Mouse (Mus musculus): ENCODE measurements around the gene Lbh. TPM values are rescaled to one million over a fixed set of nuclear protein-coding genes. Genes with fewer than 3 reads are reported as not detected.
A peak's percentile ranks its signal among the peaks of the same experiment; 100 is the strongest.

Lbh gene
- polyA plus RNA-seq, 1 experiment from 2014 or later = 5.2 TPM

DNA sequence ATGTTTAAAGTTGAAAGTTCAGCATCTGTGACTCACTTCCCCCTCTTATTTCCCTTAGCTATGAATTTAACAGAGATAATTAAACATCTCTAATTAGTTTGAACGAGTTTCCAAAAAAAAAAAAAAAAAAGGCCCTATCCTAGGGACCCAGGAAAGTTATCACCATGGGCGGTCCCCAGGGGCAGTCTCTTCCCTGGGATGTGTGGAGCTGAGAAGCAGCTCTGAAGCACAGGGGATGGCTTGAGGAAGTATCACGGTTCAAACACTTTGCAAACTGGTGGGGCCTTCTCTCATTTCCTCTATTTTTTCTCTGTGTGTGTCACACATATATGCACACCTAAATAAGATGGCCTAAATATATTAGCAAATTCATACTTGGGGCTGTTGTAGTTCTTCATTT, 48.8 kb downstream of the Lbh start:
- Histone ChIP-seq H3K4me3 (replicated peaks) (no peak overlapping the region), H3K4me1 (replicated peaks) (0 out of 2 replicates have a peak, but pooled peaks cover 2% of the 10 kb centered on the region), H3K9me3 (no peaks in the 10 kb centered on the region), H3K4me2 (replicated peaks) (no peak overlapping the region), H3K27me3 (replicated peaks) (no peaks in the 10 kb centered on the region), H3K27ac (no peak overlapping the region), H3K9ac (no peak overlapping the region), H3K36me3 (no peaks in the 10 kb centered on the region)
- 42% methylated on average over 3 of the region's 3 CpGs for WGBS
- ATAC-seq = no peak

DNA sequence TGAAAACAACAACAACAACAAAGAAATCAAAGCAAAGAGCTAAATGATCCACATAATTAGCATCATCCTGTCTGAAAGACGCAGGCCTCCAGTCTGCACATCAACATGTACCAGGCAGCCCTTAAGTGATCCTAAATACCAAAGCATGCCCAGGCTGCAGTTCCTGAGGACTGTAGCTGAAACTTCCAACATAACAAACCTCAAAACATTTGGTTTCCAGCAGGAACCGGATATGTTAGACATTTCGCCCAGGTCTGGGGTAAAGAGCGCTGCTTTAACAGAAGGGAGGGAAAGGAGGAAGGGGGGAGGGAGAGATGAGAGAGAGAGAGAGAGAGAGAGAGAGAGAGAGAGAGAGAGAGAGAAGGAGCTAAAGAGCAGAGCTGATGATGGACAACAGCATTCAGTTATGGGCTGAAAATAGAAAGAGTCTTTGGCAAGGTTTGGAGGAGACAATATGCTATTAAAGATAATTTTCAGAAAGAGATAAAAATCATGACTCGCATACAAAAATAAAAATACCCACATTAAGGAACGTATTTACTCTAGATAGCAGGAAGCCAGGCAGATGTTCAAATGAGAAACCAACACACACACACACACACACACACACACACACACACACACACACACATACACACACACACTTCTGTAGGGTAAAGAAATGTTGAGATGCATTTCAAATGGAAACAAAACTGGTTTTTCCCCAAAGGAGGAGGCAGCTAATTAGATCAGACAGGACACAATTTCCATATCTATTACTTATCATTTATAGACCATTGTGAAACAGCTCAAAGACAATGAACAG, 49.5 kb downstream of the Lbh start:
- Histone ChIP-seq H3K4me2 (replicated peaks) (no peak overlapping the region), H3K27me3 (replicated peaks) (no peaks in the 10 kb centered on the region), H3K4me1 (replicated peaks) (0 out of 2 replicates have a peak, but pooled peaks cover 2% of the 10 kb centered on the region), H3K36me3 (no peaks in the 10 kb centered on the region), H3K9ac (no peak overlapping the region), H3K4me3 (replicated peaks) (no peak overlapping the region), H3K27ac (no peak overlapping the region), H3K9me3 (no peaks in the 10 kb centered on the region)
- 49% methylated on average over 6 of the region's 6 CpGs for WGBS
- ATAC-seq = no peak

DNA sequence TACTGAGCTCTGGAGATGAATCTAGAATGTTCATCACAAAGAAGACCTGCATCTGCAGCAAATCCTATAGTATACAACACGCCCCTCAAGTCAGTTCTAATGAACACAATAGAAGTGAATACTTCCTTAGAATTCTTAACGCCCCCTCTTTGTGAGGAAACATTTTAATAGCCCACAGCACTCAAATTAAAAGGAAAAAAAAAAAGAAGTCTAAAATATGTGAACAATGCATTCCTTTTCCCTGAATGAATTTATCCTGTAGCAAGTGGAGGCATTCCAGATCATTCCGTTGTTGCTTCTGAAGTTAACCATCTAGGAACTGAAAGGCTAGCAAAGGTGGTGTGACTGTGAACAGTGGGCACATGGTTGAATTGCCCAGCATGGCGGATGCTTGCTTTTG, 50.6 kb downstream of the Lbh start:
- ATAC-seq = no peak
- 72% methylated on average over 4 of the region's 4 CpGs for WGBS
- no peaks in the 10 kb centered on the region for H3K27me3 ChIP-seq (replicated peaks)

DNA sequence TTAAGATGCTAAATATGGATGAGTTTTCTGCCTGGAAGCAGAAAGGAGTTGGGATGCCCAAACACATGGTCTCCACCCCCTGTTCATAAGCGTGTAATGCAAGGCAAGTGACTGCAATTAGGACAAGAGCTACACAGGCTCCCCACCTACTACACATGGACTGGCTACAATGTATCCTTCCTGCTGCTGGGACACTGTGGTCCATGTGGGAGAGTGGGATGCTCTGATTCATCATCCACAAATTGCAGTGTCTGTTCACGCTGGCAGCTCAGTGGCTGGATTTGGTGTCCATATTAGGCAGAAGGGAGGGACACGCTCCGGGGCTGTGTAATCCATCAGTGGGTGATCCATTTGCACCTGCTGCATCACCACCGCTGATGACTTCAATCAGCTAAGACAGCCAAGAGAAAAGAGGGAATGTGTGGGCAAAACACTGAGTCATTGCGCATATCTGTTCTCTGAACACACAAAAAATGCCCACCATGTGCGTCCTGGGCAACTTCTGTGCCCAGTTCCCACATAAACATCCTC, 52.6 kb downstream of the Lbh start:
- H3K4me1 ChIP-seq (replicated peaks) = 0 out of 2 replicates have a peak, but pooled peaks cover 2% of the 10 kb centered on the region
- H3K27ac ChIP-seq = no peak overlapping the region
- H3K36me3 ChIP-seq = no peaks in the 10 kb centered on the region
- no peaks in the 10 kb centered on the region for H3K27me3 ChIP-seq (replicated peaks)
- 76% methylated on average over 7 of the region's 7 CpGs for WGBS
- no peaks in the 10 kb centered on the region for H3K9me3 ChIP-seq
- H3K4me3 ChIP-seq (replicated peaks) = no peak overlapping the region
- H3K9ac ChIP-seq = no peak overlapping the region
- ATAC-seq = no peak
- H3K4me2 ChIP-seq (replicated peaks) = no peak overlapping the region

More for the DNA sequence above, 50.6 kb downstream of the Lbh start:
- Histone ChIP-seq H3K27ac (no peak overlapping the region), H3K4me3 (replicated peaks) (no peak overlapping the region), H3K9ac (no peak overlapping the region), H3K4me1 (replicated peaks) (0 out of 2 replicates have a peak, but pooled peaks cover 2% of the 10 kb centered on the region), H3K9me3 (no peaks in the 10 kb centered on the region), H3K4me2 (replicated peaks) (no peak overlapping the region), H3K36me3 (no peaks in the 10 kb centered on the region)

DNA sequence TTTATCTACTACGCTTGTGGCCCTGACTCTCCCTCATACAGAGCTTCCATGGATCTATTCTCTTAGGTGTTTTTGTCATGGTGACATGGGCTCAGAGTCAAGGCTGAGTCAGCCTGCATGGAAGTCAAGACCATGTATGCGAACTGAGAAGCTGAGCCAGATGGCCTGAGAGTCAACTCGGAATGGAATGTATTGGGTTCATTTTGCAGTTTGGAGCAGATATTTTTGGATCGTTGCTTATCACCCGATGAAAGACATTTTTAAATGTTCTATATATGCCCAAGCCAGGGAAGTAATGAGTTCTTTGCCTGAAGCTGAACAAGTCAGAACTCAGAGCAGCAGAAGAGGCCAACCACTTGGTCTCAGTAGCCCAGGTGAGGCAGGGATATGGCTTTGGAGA, 54.9 kb downstream of the Lbh start:
- Histone ChIP-seq H3K9ac (no peak overlapping the region), H3K9me3 (no peaks in the 10 kb centered on the region), H3K27me3 (replicated peaks) (no peaks in the 10 kb centered on the region), H3K4me3 (replicated peaks) (no peak overlapping the region), H3K4me1 (replicated peaks) (0 out of 2 replicates have a peak, but pooled peaks cover 4% of the 10 kb centered on the region), H3K4me2 (replicated peaks) (no peak overlapping the region), H3K36me3 (no peaks in the 10 kb centered on the region), H3K27ac (no peak overlapping the region)
- 92% methylated on average over 5 of the region's 5 CpGs for WGBS
- no peak for ATAC-seq

DNA sequence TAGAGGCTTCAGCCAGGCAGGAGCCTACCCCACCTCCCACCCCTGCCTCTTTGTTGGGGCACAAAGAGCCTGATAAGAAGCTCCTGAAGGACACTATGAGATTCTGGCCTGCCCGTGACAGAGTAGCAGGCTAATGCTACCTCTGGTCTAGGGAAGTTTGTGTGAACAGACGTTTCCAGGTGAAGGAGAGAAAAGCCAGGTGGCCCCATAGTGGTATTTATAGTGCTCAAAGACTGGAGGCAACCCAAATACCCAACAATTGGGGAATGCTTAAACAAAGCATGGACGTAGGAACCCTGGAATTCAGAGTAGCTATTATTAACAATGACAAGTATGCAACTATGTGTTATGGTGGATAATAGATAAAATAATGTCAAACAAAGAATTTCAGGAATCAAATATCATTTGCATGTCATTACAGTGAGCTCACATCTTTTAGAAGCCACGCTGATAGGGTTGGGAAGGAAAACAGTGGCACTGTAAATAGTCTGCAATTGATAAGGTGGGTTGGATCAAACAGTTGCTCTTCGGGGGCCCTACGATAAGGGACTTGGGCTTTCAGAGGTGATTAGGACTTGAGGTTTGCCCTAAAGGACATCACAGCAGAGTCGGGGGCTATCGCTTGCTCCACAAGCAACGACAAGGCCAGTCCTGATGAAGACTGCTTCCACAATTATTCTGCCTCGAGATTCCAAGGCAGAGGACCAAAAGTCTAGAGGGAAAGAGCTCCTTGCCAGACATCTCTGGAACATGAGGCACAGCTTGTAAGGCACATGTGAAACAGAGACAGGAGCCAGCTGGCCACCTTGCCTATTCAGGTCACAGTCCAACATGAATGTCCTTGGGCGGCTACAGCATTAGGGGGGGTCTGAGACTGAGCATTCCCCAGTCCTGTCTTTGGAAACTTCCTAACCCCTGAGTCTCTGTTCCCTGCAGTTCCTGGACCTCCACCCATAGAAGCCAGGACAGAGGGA, 58.4 kb downstream of the Lbh start:
- Histone ChIP-seq H3K27ac (no peak overlapping the region), H3K27me3 (replicated peaks) (no peaks in the 10 kb centered on the region), H3K9me3 (no peaks in the 10 kb centered on the region), H3K4me3 (replicated peaks) (no peak overlapping the region), H3K36me3 (no peaks in the 10 kb centered on the region), H3K4me2 (replicated peaks) (no peak overlapping the region), H3K4me1 (replicated peaks) (0 out of 2 replicates have a peak, but pooled peaks cover 4% of the 10 kb centered on the region), H3K9ac (no peak overlapping the region)
- 0 out of 2 replicates have a peak, but pooled peaks have one; percentile 17 for ATAC-seq
- WGBS = 57% methylated on average over 11 of the region's 11 CpGs

DNA sequence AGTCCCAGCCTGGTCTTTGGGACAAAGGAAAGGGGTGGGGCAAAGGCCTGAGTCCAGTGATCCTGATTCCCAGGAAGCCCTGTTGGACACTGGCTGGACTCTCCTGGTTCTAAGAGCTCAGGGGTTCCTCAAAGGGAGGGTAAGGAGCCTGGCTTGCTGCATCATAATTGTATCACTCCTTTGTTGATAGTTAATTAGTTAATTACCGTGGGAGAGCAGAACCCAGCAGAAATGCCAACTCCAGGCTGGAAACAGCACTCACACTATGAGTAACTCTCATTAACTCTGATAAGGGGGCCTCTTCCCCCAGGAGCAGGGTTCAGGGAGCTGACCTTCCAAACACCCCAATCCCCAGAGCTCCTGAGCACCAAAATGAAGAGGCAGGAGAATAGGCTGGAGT, 59.5 kb downstream of the Lbh start:
- Histone ChIP-seq H3K4me2 (replicated peaks) (no peak overlapping the region), H3K9ac (no peak overlapping the region), H3K27me3 (replicated peaks) (no peaks in the 10 kb centered on the region), H3K27ac (no peak overlapping the region), H3K4me1 (replicated peaks) (0 out of 2 replicates have a peak, but pooled peaks cover 4% of the 10 kb centered on the region), H3K9me3 (no peaks in the 10 kb centered on the region), H3K4me3 (replicated peaks) (no peak overlapping the region), H3K36me3 (no peaks in the 10 kb centered on the region)
- WGBS = 86% methylated on average over 1 of the region's 1 CpGs
- ATAC-seq = peak; percentile 34; the same call in 1 of the 2 replicates

- ATAC-seq = no peak
- Histone ChIP-seq H3K27ac (no peak overlapping the region), H3K4me2 (replicated peaks) (no peak overlapping the region), H3K9me3 (no peaks in the 10 kb centered on the region), H3K36me3 (no peaks in the 10 kb centered on the region), H3K4me1 (replicated peaks) (0 out of 2 replicates have a peak, but pooled peaks cover 4% of the 10 kb centered on the region), H3K27me3 (replicated peaks) (no peaks in the 10 kb centered on the region), H3K9ac (no peak overlapping the region), H3K4me3 (replicated peaks) (no peak overlapping the region)
- WGBS = 78% methylated on average over 6 of the region's 6 CpGs
These were observed 64.1 kb downstream of the Lbh start for GRCm38 (mm10) chr17:72982156-72982555.

DNA sequence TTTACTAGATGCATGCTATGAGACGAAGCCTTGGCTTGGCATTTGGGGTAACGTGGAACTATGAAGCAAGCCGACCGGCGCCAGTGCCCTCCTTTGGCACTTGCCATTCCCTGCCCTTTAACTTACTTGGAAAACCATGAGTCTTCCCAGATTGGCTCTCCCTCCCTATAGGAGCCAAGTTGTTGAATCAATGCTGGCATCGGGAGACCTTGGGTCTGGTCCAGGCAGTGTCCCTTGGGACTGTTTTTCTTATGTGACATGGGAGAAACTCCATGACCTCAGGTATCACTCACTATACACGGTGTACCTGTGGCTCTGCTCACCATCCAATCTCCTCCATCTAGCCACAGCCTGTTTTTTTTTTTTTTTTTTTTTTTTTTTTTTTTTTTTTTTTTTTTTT, 65.4 kb downstream of the Lbh start:
- Histone ChIP-seq H3K27ac (no peak overlapping the region), H3K9me3 (no peaks in the 10 kb centered on the region), H3K36me3 (no peaks in the 10 kb centered on the region), H3K9ac (no peak overlapping the region), H3K4me3 (replicated peaks) (no peak overlapping the region), H3K4me2 (replicated peaks) (no peak overlapping the region), H3K27me3 (replicated peaks) (no peaks in the 10 kb centered on the region), H3K4me1 (replicated peaks) (no peaks in the 10 kb centered on the region)
- ATAC-seq = no peak
- 91% methylated on average over 7 of the region's 7 CpGs for WGBS

GRCm38 (mm10) chr17:72989025-72989424, 70.9 kb downstream of the Lbh start:
- ATAC-seq = no peak
- Histone ChIP-seq H3K36me3 (no peaks in the 10 kb centered on the region), H3K4me3 (replicated peaks) (no peak overlapping the region), H3K4me1 (replicated peaks) (no peaks in the 10 kb centered on the region), H3K4me2 (replicated peaks) (no peak overlapping the region), H3K9ac (no peak overlapping the region), H3K27ac (no peak overlapping the region), H3K9me3 (no peaks in the 10 kb centered on the region), H3K27me3 (replicated peaks) (no peaks in the 10 kb centered on the region)
- 79% methylated on average over 6 of the region's 6 CpGs for WGBS
